Mouse (Mus musculus): ENCODE measurements around the gene Gm3532.
"Not testable (repeated sequence)": the region's sequence is repeated elsewhere in the genome, so short reads cannot be mapped to it uniquely, and the experiment has no call there.

Gene Gm3532

DNA sequence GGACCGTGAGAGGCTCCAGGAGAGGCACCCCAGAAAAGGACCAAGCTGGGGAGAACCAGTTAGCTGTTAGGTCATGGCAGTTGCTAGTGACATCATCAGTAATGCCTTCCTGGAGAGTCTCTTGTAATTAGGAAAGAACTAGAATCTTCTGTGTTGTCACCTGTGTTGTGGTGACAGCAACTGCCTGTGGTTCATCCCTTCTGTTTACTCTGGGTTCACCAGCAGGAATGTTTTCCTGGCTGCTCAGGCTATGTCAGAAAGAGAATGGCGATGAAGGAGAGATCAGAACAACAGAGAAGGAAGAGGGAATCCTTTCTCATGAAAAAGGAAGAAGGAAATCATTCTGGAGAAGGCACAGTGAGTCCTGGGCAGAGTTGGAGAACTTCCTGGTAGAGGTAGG, at the start of gene Gm3532:
Gm3532 (plus strand) TSS at position 301 of the 400 bp plus-strand sequence.
- DNase-seq (ENCODE audit: low spot score in 2 of 2): not testable (repeated sequence)

DNA sequence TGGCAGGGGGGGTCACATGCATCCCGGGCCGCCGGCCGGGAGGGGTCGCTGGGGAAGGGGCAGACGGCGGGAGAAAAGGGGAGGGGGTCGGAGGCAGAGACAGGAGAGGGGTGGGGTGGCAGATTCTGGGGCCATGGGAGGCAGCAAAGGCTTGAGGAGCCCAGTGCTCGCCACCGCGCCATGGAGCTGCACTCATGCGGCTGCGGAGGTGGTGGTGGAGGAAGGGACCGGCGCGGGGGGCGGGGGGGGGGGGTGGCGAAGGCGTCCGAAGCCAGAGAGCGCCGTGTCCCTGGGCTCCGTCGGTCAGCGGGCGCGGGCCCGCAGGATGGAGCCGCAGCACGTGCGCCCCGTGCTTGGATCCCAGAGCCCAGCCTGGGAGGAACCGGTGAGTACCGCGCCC, 36.9 kb upstream of the Gm3532 start, which contains the start of gene Gm3488:
Gm3488 (plus strand) TSS at position 301 of the 400 bp plus-strand sequence.
- DNase-seq (ENCODE audit: low spot score in 2 of 2): not testable (repeated sequence)

All from right cerebral cortex, postnatal 36 days (tissue).